Mouse (Mus musculus) liver, adult 2 months (tissue): ENCODE results near the gene Wwox.

Source experiments
- CTCF ChIP-seq: fragments of 200-500 bp; IDR thresholded peaks from 2 replicates; pipeline ENCODE4 v1.5.1; 2011; ENCODE audit warnings: low read depth, low read length, control low read depth
- POLR2A ChIP-seq: fragments of 200-500 bp; IDR thresholded peaks from 2 replicates; pipeline ENCODE4 v1.6.1; 2011; ENCODE audit warnings: low read length, control low read depth; ENCODE audit not compliant: insufficient read depth; ENCODE audit errors: extremely low read depth

- TF ChIP-seq POLR2A (no peak), CTCF (no peak)
Measured at GRCm38 (mm10) chr8:114398326-114398725, 41.1 kb upstream of the Wwox start.
